Mouse (Mus musculus) testis, adult 2 months (tissue): Measurements from ENCODE around the gene Dnaaf1.

Source experiments
- CTCF ChIP-seq: fragments of 200-500 bp; IDR thresholded peaks from 2 replicates; pipeline ENCODE4 v1.5.1; 2012; ENCODE audit warnings: low read depth, mild to moderate bottlenecking, inconsistent platforms, low read length, moderate library complexity; ENCODE audit not compliant: control insufficient read depth, insufficient read depth, insufficient replicate concordance
- POLR2A ChIP-seq: fragments of 200-500 bp; IDR thresholded peaks from 2 replicates; pipeline ENCODE4 v1.6.1; 2012; ENCODE audit warnings: low read depth, mild to moderate bottlenecking, inconsistent platforms, low read length, moderate library complexity; ENCODE audit not compliant: control insufficient read depth

GRCm38 (mm10) chr8:119617586-119617985, 42.6 kb downstream of the Dnaaf1 start:
- TF ChIP-seq CTCF: no peak
- no peak for TF ChIP-seq POLR2A
